Mouse (Mus musculus): ENCODE results near the gene Hist4h4.
"Not testable (repeated sequence)": the region's sequence is repeated elsewhere in the genome, so short reads cannot be mapped to it uniquely, and the experiment has no call there.

Gene Hist4h4

DNA sequence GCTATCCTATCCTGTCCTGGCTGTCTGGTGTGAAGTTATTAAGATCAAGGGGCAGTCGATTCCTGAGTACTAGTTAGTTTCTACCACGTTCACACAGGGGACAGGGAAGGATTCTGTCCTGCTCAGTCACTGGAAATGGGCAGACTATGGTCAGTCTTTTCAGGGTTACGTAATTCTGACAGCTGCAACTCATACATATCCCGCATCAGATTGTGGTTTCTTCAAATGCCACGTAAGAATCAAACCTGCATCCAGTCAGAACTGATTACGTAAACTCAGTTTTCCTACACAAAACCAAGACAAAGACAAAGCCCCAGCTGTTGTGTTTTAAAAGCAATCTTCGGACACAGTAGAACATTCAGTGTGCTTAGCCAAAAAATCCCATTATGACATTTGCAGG, 11.2 kb upstream of the Hist4h4 start:
- no peak for DNase-seq (ENCODE audit: low read depth)

DNA sequence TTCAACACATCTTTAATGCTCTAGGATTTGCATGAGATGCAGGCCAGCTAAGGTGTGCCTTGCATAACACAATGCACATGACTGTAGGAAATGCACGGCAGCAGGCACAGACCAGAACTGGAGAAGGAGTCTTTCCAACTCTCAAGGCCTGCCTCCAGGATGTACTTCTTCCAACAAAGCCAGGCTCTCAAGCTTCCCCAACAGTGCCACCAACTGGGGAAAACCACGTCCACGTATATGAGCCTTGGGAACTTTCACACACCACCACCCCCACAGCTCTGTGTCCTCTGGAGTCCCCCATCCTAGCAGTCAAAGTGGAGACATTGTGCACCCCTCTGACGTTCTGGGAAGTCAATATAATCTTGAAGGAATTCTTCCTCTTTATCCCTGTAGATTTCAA, 8.9 kb upstream of the Hist4h4 start:
- DNase-seq (ENCODE audit: low read depth) = peak; percentile 58

DNA sequence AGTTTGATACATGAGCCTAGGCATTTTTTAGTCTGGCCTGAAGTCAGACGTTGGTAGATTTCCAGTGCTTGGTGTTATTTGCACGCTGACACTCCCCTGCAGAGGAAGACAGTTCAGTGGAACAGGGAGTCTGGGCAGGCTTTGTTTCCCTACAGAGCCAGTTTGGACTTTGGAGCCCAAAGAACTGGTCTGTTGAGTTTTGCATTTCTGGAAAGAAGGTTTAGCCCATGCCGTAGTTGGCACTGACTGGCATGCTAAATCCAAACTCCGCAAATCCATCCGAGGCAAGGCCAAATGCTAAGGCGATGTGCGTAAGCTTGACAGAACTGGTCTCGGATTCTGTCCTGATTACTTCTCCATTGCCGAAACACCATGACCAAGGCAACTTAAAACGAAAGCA, 7.0 kb upstream of the Hist4h4 start:
- DNase-seq (ENCODE audit: low read depth) = no peak

GRCm38 (mm10) chr6:136809673-136810072, 5.5 kb upstream of the Hist4h4 start:
- peak; percentile 59 for DNase-seq (ENCODE audit: low read depth)

DNA sequence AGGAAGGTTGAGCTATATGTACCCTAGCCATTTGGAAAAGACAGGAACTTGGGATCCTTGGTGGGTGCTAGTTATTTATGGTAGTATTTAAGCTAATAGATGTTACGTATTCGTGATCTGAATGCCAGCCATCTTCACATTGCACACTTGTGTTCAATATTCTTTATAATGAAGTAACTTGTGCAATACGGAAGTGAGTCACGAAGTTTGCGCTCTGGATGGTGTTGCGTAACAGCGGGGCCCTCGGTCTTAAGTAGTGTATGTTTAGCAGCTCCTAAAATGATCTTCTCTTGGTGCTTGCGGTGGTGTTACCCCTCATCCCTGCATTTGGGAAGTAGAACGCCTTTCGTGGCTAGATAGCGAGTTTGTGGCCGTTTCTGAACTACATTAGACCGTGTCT, 4.9 kb upstream of the Hist4h4 start:
- DNase-seq (ENCODE audit: low read depth) = peak; percentile 97

DNA sequence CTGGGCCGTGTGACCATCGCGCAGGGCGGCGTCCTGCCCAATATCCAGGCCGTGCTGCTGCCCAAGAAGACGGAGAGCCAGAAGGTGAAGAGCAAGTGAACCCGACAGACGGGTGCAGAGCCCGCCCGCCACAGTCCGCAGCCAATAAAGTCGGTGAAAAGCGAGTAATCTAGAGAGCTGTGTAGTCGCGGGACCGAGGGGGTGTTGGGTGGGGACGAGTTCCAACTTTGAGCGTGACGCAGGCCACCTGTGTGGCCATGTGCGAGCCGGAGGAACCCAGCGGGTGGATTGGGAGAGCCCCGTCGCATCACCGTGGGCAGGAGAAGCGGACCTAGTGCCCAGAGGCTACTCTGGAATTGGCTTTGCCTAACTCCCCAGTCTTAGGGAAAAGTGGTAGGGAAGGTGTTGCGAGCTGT, 4.4 kb upstream of the Hist4h4 start:
- peak; percentile 53 for DNase-seq (ENCODE audit: low read depth)

- DNase-seq (ENCODE audit: low read depth) = peak; percentile 99
Measured at GRCm38 (mm10) chr6:136808014-136808417, 3.8 kb upstream of the Hist4h4 start, which contains the start of gene H2afj. H2afj (plus strand) TSS chr6:136808244.

GRCm38 (mm10) chr6:136807395-136808013, 3.3 kb upstream of the Hist4h4 start:
- DNase-seq (ENCODE audit: low read depth) = no peak

GRCm38 (mm10) chr6:136806819-136807218, 2.6 kb upstream of the Hist4h4 start:
- no peak for DNase-seq (ENCODE audit: low read depth)

DNA sequence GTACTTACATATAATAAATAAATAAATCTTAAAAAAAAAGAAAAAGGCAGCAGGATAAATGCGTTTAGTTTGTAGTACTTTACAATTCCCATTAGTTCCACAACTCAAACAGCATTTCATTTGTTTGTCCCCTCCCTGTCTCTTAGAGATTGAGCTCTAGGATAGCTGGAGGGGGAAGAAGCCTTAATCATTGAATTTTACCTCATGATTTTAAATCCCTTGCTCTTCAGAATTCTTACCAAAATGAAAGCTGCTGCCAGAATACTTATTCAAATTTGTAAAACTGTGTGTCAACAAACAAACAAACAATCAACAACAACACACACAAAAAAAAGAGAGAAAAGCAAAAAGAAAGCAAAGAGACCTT, 1.2 kb upstream of the Hist4h4 start:
- DNase-seq (ENCODE audit: low read depth) = no peak

GRCm38 (mm10) chr6:136804705-136805408, 642 bp upstream of the Hist4h4 start:
- peak; percentile 77 for DNase-seq (ENCODE audit: low read depth)

GRCm38 (mm10) chr6:136803093-136803738, 999 bp downstream of the Hist4h4 start:
- DNase-seq (ENCODE audit: low read depth) = no peak

- no peak for DNase-seq (ENCODE audit: low read depth)
Measured at GRCm38 (mm10) chr6:136801274-136801673, 2.9 kb downstream of the Hist4h4 start.

GRCm38 (mm10) chr6:136800710-136801109, 3.5 kb downstream of the Hist4h4 start:
- DNase-seq (ENCODE audit: low read depth) = no peak

- DNase-seq (ENCODE audit: low read depth) = not testable (repeated sequence)
Measured at GRCm38 (mm10) chr6:136797874-136798693, 6.1 kb downstream of the Hist4h4 start.

- no peak for DNase-seq (ENCODE audit: low read depth)
Measured at GRCm38 (mm10) chr6:136795850-136796249, 8.4 kb downstream of the Hist4h4 start.

DNA sequence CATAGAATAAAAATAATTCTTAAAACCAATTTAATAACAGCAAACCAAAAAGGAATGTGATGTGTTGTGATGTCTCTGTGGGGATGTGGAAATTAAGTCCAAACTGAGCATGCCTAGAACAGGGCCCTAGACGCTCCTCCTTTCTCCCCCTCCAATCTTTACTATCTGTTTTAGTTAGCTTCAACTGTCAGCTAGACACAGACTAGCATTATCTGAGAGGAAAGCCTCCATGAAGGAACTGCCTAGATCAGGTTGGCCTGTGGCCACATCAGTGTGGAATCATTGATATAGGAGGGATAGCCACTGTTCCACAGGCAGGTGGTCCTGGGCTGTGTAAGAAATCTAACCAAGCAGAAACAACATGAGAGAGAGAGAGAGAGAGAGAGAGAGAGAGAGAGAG, 9.1 kb downstream of the Hist4h4 start:
- DNase-seq (ENCODE audit: low read depth) = no peak

GRCm38 (mm10) chr6:136793831-136794525, 10.2 kb downstream of the Hist4h4 start:
- DNase-seq (ENCODE audit: low read depth) = no peak

DNA sequence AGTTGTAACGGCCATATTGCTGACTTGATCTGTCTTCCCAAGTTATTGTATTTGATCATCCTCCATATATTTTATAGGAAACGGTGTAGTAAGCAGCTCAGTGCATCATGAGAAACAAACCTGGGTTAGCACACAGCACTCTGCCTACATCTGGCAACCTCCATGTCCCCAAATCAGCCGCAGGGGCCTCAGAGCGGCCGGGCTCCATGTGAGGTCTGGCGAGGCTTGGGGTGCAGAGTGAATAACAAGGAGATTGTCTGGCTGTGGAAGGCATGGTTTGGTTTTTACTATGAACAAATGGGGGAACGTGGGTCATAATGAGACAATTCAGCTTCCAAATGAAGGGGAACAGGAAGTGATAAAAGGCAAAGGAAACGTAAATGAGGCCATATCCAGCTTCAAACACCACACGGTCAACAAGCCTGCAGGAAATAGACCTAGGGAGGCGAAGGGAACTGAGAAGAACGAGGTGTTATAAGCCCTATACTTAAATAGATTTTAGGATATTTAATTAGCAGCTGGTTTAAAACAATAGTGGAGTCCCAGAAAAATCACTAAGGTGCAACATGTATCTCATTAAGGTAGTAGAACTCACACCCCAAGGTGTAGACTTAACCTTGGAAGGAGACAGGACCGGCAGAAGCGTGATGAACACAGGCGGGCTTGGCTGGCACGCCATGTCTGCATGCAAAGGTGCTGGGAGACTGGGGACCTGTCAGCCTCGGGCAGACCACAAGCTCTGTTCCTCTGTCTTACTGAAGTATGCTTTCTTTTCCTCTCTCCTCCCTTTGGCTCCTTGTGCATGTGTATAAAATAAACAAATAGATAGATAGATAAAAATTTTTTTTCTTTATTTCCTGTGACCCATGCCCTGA, 11.1 kb downstream of the Hist4h4 start:
- no peak for DNase-seq (ENCODE audit: low read depth)

GRCm38 (mm10) chr6:136789391-136789971, 14.7 kb downstream of the Hist4h4 start:
- DNase-seq (ENCODE audit: low read depth) = no peak
